Mouse (Mus musculus): ENCODE data around the gene Ctnna3. TPM values are rescaled to one million over a fixed set of nuclear protein-coding genes. Genes with fewer than 3 reads are reported as not detected.
A peak's percentile ranks its signal among the peaks of the same experiment; 100 is the strongest.
"Not testable (repeated sequence)": the region's sequence is repeated elsewhere in the genome, so short reads cannot be mapped to it uniquely, and the experiment has no call there.

The Ctnna3 gene
- polyA plus RNA-seq, 1 experiment from 2014 or later: 1.8 TPM

- Histone ChIP-seq H3K4me3 (peak overlapping the region; percentile 64), H3K4me1 (replicated peaks) (0 out of 2 replicates have a peak, but pooled peaks cover 5% of the 10 kb centered on the region), H3K9me3 (no peaks in the 10 kb centered on the region), H3K36me3 (no peaks in the 10 kb centered on the region), H3K9ac (peak overlapping the region; percentile 48), H3K4me2 (peak overlapping the region; percentile 86), H3K27ac (replicated peaks) (peak overlapping the region; percentile 32), H3K27me3 (no peaks in the 10 kb centered on the region)
- 23% methylated on average over 19 of the region's 19 CpGs for WGBS
- no peak for ATAC-seq (ENCODE audit: low FRiP score, low read depth)
Observed at GRCm38 (mm10) chr10:63428243-63429022, 1.5 kb upstream of the Ctnna3 start.

DNA sequence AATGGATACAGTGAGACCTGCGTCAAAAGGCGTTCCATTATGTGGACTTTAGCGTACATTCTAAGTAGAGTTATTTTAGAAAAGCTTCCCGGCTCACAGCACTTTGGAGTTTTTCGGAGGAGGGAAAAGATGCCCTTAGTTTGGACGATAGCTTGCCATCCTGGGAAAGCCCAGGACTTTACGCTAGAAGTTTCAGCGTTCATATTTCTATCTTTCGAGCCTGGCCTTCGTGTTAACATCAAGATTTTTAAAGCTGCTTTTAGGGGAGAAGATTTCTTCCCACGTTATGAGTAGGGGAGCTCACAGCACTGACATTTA lies 916 bp upstream of the Ctnna3 start:
- no peaks in the 10 kb centered on the region for H3K9me3 ChIP-seq
- no peak for ATAC-seq (ENCODE audit: low FRiP score, low read depth)
- peak overlapping the region; percentile 64 for H3K4me3 ChIP-seq
- H3K27me3 ChIP-seq: no peaks in the 10 kb centered on the region
- H3K27ac ChIP-seq (replicated peaks): peak overlapping the region; percentile 32
- H3K36me3 ChIP-seq: no peaks in the 10 kb centered on the region
- 0 out of 2 replicates have a peak, but pooled peaks cover 5% of the 10 kb centered on the region for H3K4me1 ChIP-seq (replicated peaks)
- H3K4me2 ChIP-seq: peak overlapping the region; percentile 86
- WGBS: 2% methylated on average over 11 of the region's 11 CpGs
- H3K9ac ChIP-seq: peak overlapping the region; percentile 48

GRCm38 (mm10) chr10:63429380-63429779 lies 518 bp upstream of the Ctnna3 start:
- H3K27ac ChIP-seq (replicated peaks): peak overlapping the region; percentile 76
- H3K9me3 ChIP-seq: no peaks in the 10 kb centered on the region
- WGBS: under 1% methylated on average over 34 of the region's 34 CpGs
- H3K4me2 ChIP-seq: peak overlapping the region; percentile 86
- 0 out of 2 replicates have a peak, but pooled peaks cover 5% of the 10 kb centered on the region for H3K4me1 ChIP-seq (replicated peaks)
- peak; percentile 93 for ATAC-seq (ENCODE audit: low FRiP score, low read depth)
- peak overlapping the region; percentile 48 for H3K9ac ChIP-seq
- no peaks in the 10 kb centered on the region for H3K36me3 ChIP-seq
- no peaks in the 10 kb centered on the region for H3K27me3 ChIP-seq
- peak overlapping the region; percentile 64 for H3K4me3 ChIP-seq

GRCm38 (mm10) chr10:63431221-63431736 lies 1.4 kb downstream of the Ctnna3 start:
- Histone ChIP-seq H3K27me3 (no peaks in the 10 kb centered on the region), H3K9me3 (no peaks in the 10 kb centered on the region), H3K36me3 (no peaks in the 10 kb centered on the region), H3K9ac (no peak overlapping the region), H3K4me2 (no peak overlapping the region), H3K4me3 (no peak overlapping the region), H3K4me1 (replicated peaks) (0 out of 2 replicates have a peak, but pooled peaks cover 5% of the 10 kb centered on the region), H3K27ac (replicated peaks) (no peak overlapping the region)
- no peak for ATAC-seq (ENCODE audit: low FRiP score, low read depth)
- WGBS: 90% methylated on average over 7 of the region's 7 CpGs

GRCm38 (mm10) chr10:63432099-63432498 lies 2.2 kb downstream of the Ctnna3 start:
- Histone ChIP-seq H3K4me2 (no peak overlapping the region), H3K4me1 (replicated peaks) (0 out of 2 replicates have a peak, but pooled peaks cover 5% of the 10 kb centered on the region), H3K9me3 (no peaks in the 10 kb centered on the region), H3K36me3 (no peaks in the 10 kb centered on the region), H3K27me3 (no peaks in the 10 kb centered on the region), H3K9ac (no peak overlapping the region), H3K27ac (replicated peaks) (no peak overlapping the region), H3K4me3 (no peak overlapping the region)
- ATAC-seq (ENCODE audit: low FRiP score, low read depth): no peak
- 92% methylated on average over 8 of the region's 8 CpGs for WGBS

DNA sequence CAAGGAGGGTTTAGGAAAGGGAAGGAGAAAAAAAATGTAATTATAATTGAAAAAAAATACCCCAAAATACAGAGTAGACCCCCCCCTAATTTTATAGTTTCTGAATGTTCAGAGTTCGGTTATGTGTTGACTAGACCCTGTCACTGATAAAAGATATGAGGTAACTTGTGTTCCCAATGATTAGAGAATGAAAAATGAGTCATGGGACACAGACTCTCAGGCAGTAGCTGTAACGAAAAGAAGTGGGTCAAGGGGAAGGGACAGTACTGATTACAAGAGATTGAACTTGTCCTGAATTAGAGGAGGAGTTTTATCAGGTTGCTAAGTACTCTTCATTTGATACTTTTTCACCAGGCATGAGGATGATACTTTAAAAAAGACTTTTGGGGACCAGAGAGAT lies 3.0 kb downstream of the Ctnna3 start:
- Histone ChIP-seq H3K27me3 (no peaks in the 10 kb centered on the region), H3K9me3 (no peaks in the 10 kb centered on the region), H3K9ac (no peak overlapping the region), H3K4me3 (no peak overlapping the region), H3K27ac (replicated peaks) (no peak overlapping the region), H3K36me3 (no peaks in the 10 kb centered on the region), H3K4me2 (no peak overlapping the region), H3K4me1 (replicated peaks) (0 out of 2 replicates have a peak, but pooled peaks cover 5% of the 10 kb centered on the region)
- ATAC-seq (ENCODE audit: low FRiP score, low read depth): no peak
- 88% methylated on average over 2 of the region's 2 CpGs for WGBS

DNA sequence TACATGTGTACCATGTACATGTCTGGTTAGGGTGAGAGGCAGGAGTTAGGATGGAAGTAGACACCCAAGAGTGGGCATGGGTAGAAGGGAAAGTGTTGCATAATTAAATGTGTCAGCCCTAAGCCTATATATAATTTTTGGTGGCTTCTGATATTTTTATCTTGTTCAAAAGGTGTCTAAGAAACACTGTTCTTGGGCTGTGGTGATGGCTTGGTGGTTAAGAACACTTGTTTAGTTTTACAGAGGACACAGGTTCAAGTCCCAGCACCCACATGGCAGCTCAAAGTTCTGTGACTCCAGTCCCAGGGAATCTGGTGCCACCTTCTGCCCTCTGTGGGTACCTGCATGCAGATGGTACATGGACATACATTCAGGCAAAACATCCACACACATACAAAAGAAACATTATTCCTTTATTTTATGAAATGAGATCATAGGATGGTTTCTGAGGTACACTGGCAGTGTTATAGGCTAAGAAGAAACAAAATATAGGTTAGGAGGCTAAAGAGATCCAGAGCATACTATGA lies 8.9 kb downstream of the Ctnna3 start:
- ATAC-seq (ENCODE audit: low FRiP score, low read depth): no peak
- Histone ChIP-seq H3K36me3 (no peaks in the 10 kb centered on the region), H3K9ac (no peak overlapping the region), H3K9me3 (no peaks in the 10 kb centered on the region), H3K4me2 (no peak overlapping the region), H3K4me3 (no peak overlapping the region), H3K27ac (replicated peaks) (no peak overlapping the region), H3K27me3 (no peaks in the 10 kb centered on the region), H3K4me1 (replicated peaks) (no peaks in the 10 kb centered on the region)

GRCm38 (mm10) chr10:63439694-63440228 lies 9.9 kb downstream of the Ctnna3 start:
- Histone ChIP-seq H3K4me2 (no peak overlapping the region), H3K4me3 (no peak overlapping the region), H3K36me3 (no peaks in the 10 kb centered on the region), H3K27me3 (no peaks in the 10 kb centered on the region), H3K4me1 (replicated peaks) (no peaks in the 10 kb centered on the region), H3K9me3 (no peaks in the 10 kb centered on the region), H3K9ac (no peak overlapping the region), H3K27ac (replicated peaks) (no peak overlapping the region)
- WGBS: 79% methylated on average over 7 of the region's 7 CpGs
- ATAC-seq (ENCODE audit: low FRiP score, low read depth): no peak

DNA sequence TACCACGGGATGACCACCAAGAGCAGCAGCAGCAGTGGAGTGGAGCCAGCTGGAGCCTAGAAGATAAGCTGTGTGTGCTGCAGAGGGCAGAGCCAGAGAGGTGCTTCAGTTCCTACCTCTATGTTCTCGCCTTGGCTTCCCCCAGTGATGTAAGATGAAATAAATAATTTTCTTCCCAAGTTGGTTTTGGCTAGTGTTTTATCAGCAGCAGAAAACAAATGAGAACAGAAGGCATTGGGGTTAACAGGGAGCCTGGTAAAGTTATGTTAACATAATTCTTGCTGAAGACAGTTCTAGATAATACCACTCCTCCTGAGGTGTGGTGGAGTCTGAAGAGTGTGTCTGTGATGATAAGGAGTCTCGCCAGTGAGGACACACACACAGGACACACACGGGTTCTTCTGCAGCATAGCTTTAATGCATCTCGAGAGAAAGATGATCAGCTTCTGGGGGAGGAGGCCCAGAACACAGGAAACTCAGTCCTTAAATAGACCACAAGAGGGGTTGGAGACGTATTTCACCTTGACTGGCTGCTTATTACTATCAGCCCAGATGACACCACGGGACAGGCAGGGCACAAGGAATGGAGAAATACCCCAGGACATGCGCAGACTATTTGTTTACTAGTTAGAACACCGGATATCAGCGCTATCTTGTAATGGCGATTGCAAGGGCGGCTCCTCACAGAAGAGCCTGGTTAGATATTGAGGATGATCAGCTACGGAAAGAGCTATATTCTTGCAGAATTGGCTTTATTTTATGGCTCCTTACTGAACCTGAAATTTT lies 14.9 kb downstream of the Ctnna3 start:
- H3K9me3 ChIP-seq; H3K4me2 ChIP-seq; H3K27ac ChIP-seq (replicated peaks); H3K36me3 ChIP-seq; H3K4me3 ChIP-seq; H3K9ac ChIP-seq; ATAC-seq (ENCODE audit: low FRiP score, low read depth); H3K4me1 ChIP-seq (replicated peaks); H3K27me3 ChIP-seq: not testable (repeated sequence)
- WGBS: 93% methylated on average over 13 of the region's 13 CpGs

- H3K4me3 ChIP-seq: no peak overlapping the region
- H3K4me2 ChIP-seq: no peak overlapping the region
- no peaks in the 10 kb centered on the region for H3K27me3 ChIP-seq
- 98% methylated on average over 4 of the region's 4 CpGs for WGBS
- H3K4me1 ChIP-seq (replicated peaks): no peaks in the 10 kb centered on the region
- H3K9me3 ChIP-seq: no peaks in the 10 kb centered on the region
- no peaks in the 10 kb centered on the region for H3K36me3 ChIP-seq
- H3K9ac ChIP-seq: no peak overlapping the region
- no peak overlapping the region for H3K27ac ChIP-seq (replicated peaks)
- ATAC-seq (ENCODE audit: low FRiP score, low read depth): no peak
Observed at GRCm38 (mm10) chr10:63453926-63454325, 24.0 kb downstream of the Ctnna3 start.

GRCm38 (mm10) chr10:63455110-63455878 lies 25.4 kb downstream of the Ctnna3 start:
- H3K4me1 ChIP-seq (replicated peaks): no peaks in the 10 kb centered on the region
- no peak overlapping the region for H3K4me2 ChIP-seq
- ATAC-seq (ENCODE audit: low FRiP score, low read depth): peak; percentile 54; the same call in 1 of the 2 replicates
- no peaks in the 10 kb centered on the region for H3K27me3 ChIP-seq
- H3K9me3 ChIP-seq: no peaks in the 10 kb centered on the region
- no peak overlapping the region for H3K4me3 ChIP-seq
- H3K27ac ChIP-seq (replicated peaks): peak overlapping the region; percentile 51; the same call in 1 of the 2 replicates
- no peak overlapping the region for H3K9ac ChIP-seq
- WGBS: 30% methylated on average over 8 of the region's 8 CpGs
- H3K36me3 ChIP-seq: no peaks in the 10 kb centered on the region
